Comparison of ENCODE assay signal across 16 mouse cellular contexts in the genomic region with DNA sequence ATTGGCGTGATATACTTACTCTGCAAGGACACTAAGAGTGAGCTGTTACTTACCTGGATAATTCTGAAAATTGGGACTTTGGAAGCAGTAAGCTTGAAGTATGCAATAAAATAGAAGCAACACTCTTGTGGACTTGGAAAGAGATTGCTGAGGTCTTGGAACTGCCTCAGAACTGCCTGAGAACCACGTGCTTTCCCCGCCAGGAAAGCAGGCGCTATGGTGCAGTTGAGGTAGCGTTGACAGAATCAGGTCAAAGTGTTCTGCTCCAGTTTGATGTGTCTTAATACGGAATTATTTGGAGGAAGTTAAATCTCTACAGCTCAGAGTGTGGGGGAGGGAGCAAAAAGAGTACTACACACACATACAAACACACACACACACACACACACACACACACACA.
DNase-seq lines count a peak whose midpoint lies in the region; ATAC-seq and TF ChIP-seq lines count a peak whose summit lies in the region.
"Had no signal": no experiment of that assay in that cellular context is flagged by ENCODE, and none has a peak within 500 bp of the region (broad histone marks: within the 10 kb centered on the region; RNA-seq: fewer than 3 reads in every experiment).

No protein-coding gene starts in this region.

- no peak overlapping the region for H3K4me2 ChIP-seq in heart, embryonic 12.5 days
- H3K4me2 ChIP-seq in hindbrain, postnatal 0 days (ENCODE audit: low read depth, low read length) = no peak overlapping the region
- H3K4me2 ChIP-seq: forebrain, embryonic 15.5 days; hindbrain, embryonic 13.5 days; midbrain, embryonic 15.5 days; neural tube, embryonic 13.5 days had no signal

- peak; percentile 91 for DNase-seq in heart, adult 11 months
- peak; percentile 13 to 42 for DNase-seq in lung, adult 18-20 months
- DNase-seq in lung, adult 2 months = no peak
- peak; percentile 11 to 12 for DNase-seq in frontal cortex, postnatal 14 days (ENCODE audit: low spot score in 2 of 2)
- DNase-seq in right cerebral cortex, postnatal 14 days = peak; percentile 7
- no peak for DNase-seq in hindbrain, postnatal 0 days (ENCODE audit: low spot score)
- DNase-seq in kidney, postnatal 25 days = no peak
- DNase-seq: kidney, adult 18-20 months; liver had no signal

- ATAC-seq in heart, embryonic 12.5 days (ENCODE audit: insufficient number of reproducible peaks, low FRiP score) = no peak
- ATAC-seq in hindbrain, postnatal 0 days = no peak
- ATAC-seq: forebrain, embryonic 15.5 days; midbrain, embryonic 15.5 days had no signal

- H3K4me3 ChIP-seq in heart, embryonic 12.5 days = no peak overlapping the region
- H3K4me3 ChIP-seq in lung, adult 2 months (replicated peaks; ENCODE audit: extremely low read depth, low read depth, low read length) = no peak overlapping the region
- no peak overlapping the region for H3K4me3 ChIP-seq in hindbrain, postnatal 0 days (ENCODE audit: low read length)
- H3K4me3 ChIP-seq: forebrain, embryonic 15.5 days; hindbrain, embryonic 13.5 days; midbrain, embryonic 15.5 days; neural tube, embryonic 13.5 days had no signal

- WGBS in heart, embryonic 12.5 days = 67% methylated on average over 6 of the region's 6 CpGs
- WGBS in lung, adult 2 months = 68% methylated on average over 6 of the region's 6 CpGs
- WGBS in hindbrain, postnatal 0 days = 77% methylated on average over 6 of the region's 6 CpGs

- TF ChIP-seq POLR2A in lung, adult 2 months (IDR thresholded peaks at IDR 0.05; ENCODE audit: borderline replicate concordance, extremely low read depth, low read depth, low read length) = no peak

- no peak for TF ChIP-seq CTCF in lung, adult 2 months (IDR thresholded peaks at IDR 0.05; ENCODE audit: insufficient read depth, low read length)
- TF ChIP-seq CTCF in hindbrain, postnatal 0 days (IDR thresholded peaks at IDR 0.05; ENCODE audit: low read depth) = no peak

- no peak overlapping the region for H3K9ac ChIP-seq in heart, embryonic 12.5 days
- no peak overlapping the region for H3K9ac ChIP-seq in hindbrain, postnatal 0 days (replicated peaks; ENCODE audit: low read length)
- H3K9ac ChIP-seq: forebrain, embryonic 15.5 days; hindbrain, embryonic 13.5 days; midbrain, embryonic 15.5 days; neural tube, embryonic 13.5 days had no signal

- no peaks in the 10 kb centered on the region for H3K4me1 ChIP-seq in heart, embryonic 12.5 days (replicated peaks)
- no peaks in the 10 kb centered on the region for H3K4me1 ChIP-seq in lung, adult 2 months (ENCODE audit: control insufficient read depth, insufficient read depth, low read length)
- no peaks in the 10 kb centered on the region for H3K4me1 ChIP-seq in hindbrain, postnatal 0 days (ENCODE audit: insufficient read depth, low read length)
- H3K4me1 ChIP-seq: forebrain, embryonic 15.5 days; hindbrain, embryonic 13.5 days; midbrain, embryonic 15.5 days; neural tube, embryonic 13.5 days had no signal

- no peaks in the 10 kb centered on the region for H3K27me3 ChIP-seq in heart, embryonic 12.5 days (replicated peaks)
- H3K27me3 ChIP-seq in hindbrain, postnatal 0 days (ENCODE audit: insufficient read depth, low read length) = no peaks in the 10 kb centered on the region
- H3K27me3 ChIP-seq: forebrain, embryonic 15.5 days; hindbrain, embryonic 13.5 days; midbrain, embryonic 15.5 days; neural tube, embryonic 13.5 days had no signal

- no peaks in the 10 kb centered on the region for H3K36me3 ChIP-seq in heart, embryonic 12.5 days
- H3K36me3 ChIP-seq in hindbrain, postnatal 0 days (ENCODE audit: insufficient read depth, low read length) = no peaks in the 10 kb centered on the region
- H3K36me3 ChIP-seq: forebrain, embryonic 15.5 days; G1E; hindbrain, embryonic 13.5 days; midbrain, embryonic 15.5 days; neural tube, embryonic 13.5 days had no signal

- no peak overlapping the region for H3K27ac ChIP-seq in heart, embryonic 12.5 days (ENCODE audit: poor library complexity, severe bottlenecking)
- H3K27ac ChIP-seq in hindbrain, postnatal 0 days = no peak overlapping the region
- H3K27ac ChIP-seq: forebrain, embryonic 15.5 days; hindbrain, embryonic 13.5 days; macrophage; midbrain, embryonic 15.5 days; neural tube, embryonic 13.5 days had no signal

- H3K9me3 ChIP-seq in heart, embryonic 12.5 days (replicated peaks) = no peaks in the 10 kb centered on the region
- H3K9me3 ChIP-seq in hindbrain, postnatal 0 days (ENCODE audit: low read length) = no peaks in the 10 kb centered on the region
- H3K9me3 ChIP-seq: forebrain, embryonic 15.5 days; hindbrain, embryonic 13.5 days; midbrain, embryonic 15.5 days; neural tube, embryonic 13.5 days had no signal

Comparison
In these comparisons a context has a peak if more than half of its experiments do, and no peak if none do; other contexts are left out.
1. DNase-seq: peak in heart, adult 11 months (single experiment), lung, adult 18-20 months (2 of 2), frontal cortex, postnatal 14 days (2 of 2) and right cerebral cortex, postnatal 14 days (single experiment); none in lung, adult 2 months (single experiment), hindbrain, postnatal 0 days (single experiment) and kidney, postnatal 25 days (0 of 2).